Mouse (Mus musculus) neural tube, embryonic 14.5 days (tissue): ENCODE results near the gene Sept9. TPM values are rescaled to one million over a fixed set of nuclear protein-coding genes. Genes with fewer than 3 reads are reported as not detected.

Experiments
- ATAC-seq: fragments of 200-750 bp; cut with Nextera tagmentation; 2 replicates; pipeline ENCODE4 v1.8.0; 2017; ENCODE audit warnings: low read depth, mild to moderate bottlenecking, moderate TSS enrichment, moderate library complexity
- H3K27ac ChIP-seq: fragments of 300-500 bp; sonication (generic); 2 replicates; pipeline ENCODE4 v1.5.1; 2014; ENCODE audit warnings: low read depth, mild to moderate bottlenecking, control low read depth, low read length, moderate library complexity, mixed read lengths
- H3K27me3 ChIP-seq: fragments of 300-500 bp; sonication (generic); 2 replicates; pipeline ENCODE4 v1.6.1; 2014; ENCODE audit warnings: low read length; ENCODE audit not compliant: control insufficient read depth, insufficient read depth
- H3K36me3 ChIP-seq: fragments of 300-500 bp; sonication (generic); 2 replicates; pipeline ENCODE4 v1.6.1; 2014; ENCODE audit warnings: low read length, mixed read lengths; ENCODE audit not compliant: control insufficient read depth, insufficient read depth
- H3K4me1 ChIP-seq: fragments of 300-500 bp; sonication (generic); 2 replicates; pipeline ENCODE4 v1.6.1; 2014; ENCODE audit warnings: low read length; ENCODE audit not compliant: control insufficient read depth, insufficient read depth
- H3K4me2 ChIP-seq: fragments of 300-500 bp; sonication (generic); 2 replicates; pipeline ENCODE4 v1.6.1; 2014; ENCODE audit warnings: mild to moderate bottlenecking, low read depth, low read length, control low read depth
- H3K4me3 ChIP-seq: fragments of 300-500 bp; sonication (generic); 2 replicates; pipeline ENCODE4 v1.5.1; 2014; ENCODE audit warnings: low read depth, low read length, control low read depth, mixed read lengths
- H3K9ac ChIP-seq: fragments of 300-500 bp; sonication (generic); replicated peaks from 2 replicates; pipeline ENCODE4 v1.6.1; 2014; ENCODE audit warnings: low read depth, mild to moderate bottlenecking, control low read depth, low read length, mixed read lengths
- H3K9me3 ChIP-seq: fragments of 300-500 bp; sonication (generic); 2 replicates; pipeline ENCODE4 v1.6.1; 2016; ENCODE audit warnings: low read length; ENCODE audit not compliant: control insufficient read depth
- WGBS: fragments of 180-500 bp; shearing (Covaris S2); extraction: QIAGEN DNeasy Blood & Tissue Kit; methylation state at CpG from one replicate; pipeline ENCODE4 v1.1.7; 2014; 5-methylcytosine and 5-hydroxymethylcytosine counted together
- polyA plus RNA-seq: library from polyadenylated mRNA; unstranded; fragments of >200 nt; fragmentation: Nextera tagmentation; extraction: Ambion mirVana; gene quantifications from 2 replicates; pipeline ENCODE4 v1.2.1, GENCODE M21; 2014

The Sept9 gene
- polyA plus RNA-seq, 1 experiment from 2014 or later = 70.6 TPM

- ATAC-seq = no peak
- Histone ChIP-seq H3K27ac (no peak overlapping the region), H3K27me3 (no peaks in the 10 kb centered on the region), H3K36me3 (no peaks in the 10 kb centered on the region), H3K4me2 (no peak overlapping the region), H3K9ac (no peak overlapping the region), H3K9me3 (no peaks in the 10 kb centered on the region), H3K4me3 (no peak overlapping the region), H3K4me1 (peaks cover 11% of the 10 kb centered on the region; the same call in 1 of the 2 replicates)
- 96% methylated on average over 6 of the region's 6 CpGs for WGBS
These were observed 100.3 kb downstream of the Sept9 start for GRCm38 (mm10) chr11:117299741-117300140.

GRCm38 (mm10) chr11:117300809-117301208 lies 101.3 kb downstream of the Sept9 start:
- Histone ChIP-seq H3K36me3 (no peaks in the 10 kb centered on the region), H3K4me2 (no peak overlapping the region), H3K4me3 (no peak overlapping the region), H3K9ac (no peak overlapping the region), H3K27me3 (no peaks in the 10 kb centered on the region), H3K27ac (no peak overlapping the region), H3K9me3 (no peaks in the 10 kb centered on the region), H3K4me1 (peaks cover 5% of the 10 kb centered on the region; the same call in 1 of the 2 replicates)
- 81% methylated on average over 4 of the region's 4 CpGs for WGBS
- no peak for ATAC-seq

GRCm38 (mm10) chr11:117301716-117302115 lies 102.3 kb downstream of the Sept9 start:
- Histone ChIP-seq H3K9ac (no peak overlapping the region), H3K4me3 (no peak overlapping the region), H3K9me3 (no peaks in the 10 kb centered on the region), H3K4me1 (no peaks in the 10 kb centered on the region), H3K27ac (no peak overlapping the region), H3K27me3 (no peaks in the 10 kb centered on the region), H3K4me2 (no peak overlapping the region), H3K36me3 (no peaks in the 10 kb centered on the region)
- WGBS = 67% methylated on average over 6 of the region's 6 CpGs
- no peak for ATAC-seq

GRCm38 (mm10) chr11:117302371-117302770 lies 102.9 kb downstream of the Sept9 start:
- Histone ChIP-seq H3K9me3 (no peaks in the 10 kb centered on the region), H3K27ac (no peak overlapping the region), H3K36me3 (no peaks in the 10 kb centered on the region), H3K27me3 (no peaks in the 10 kb centered on the region), H3K9ac (no peak overlapping the region), H3K4me2 (no peak overlapping the region), H3K4me1 (no peaks in the 10 kb centered on the region), H3K4me3 (no peak overlapping the region)
- no peak for ATAC-seq
- 94% methylated on average over 5 of the region's 5 CpGs for WGBS

- H3K27ac ChIP-seq = no peak overlapping the region
- no peak overlapping the region for H3K4me2 ChIP-seq
- ATAC-seq = no peak
- no peak overlapping the region for H3K4me3 ChIP-seq
- H3K36me3 ChIP-seq = no peaks in the 10 kb centered on the region
- peaks cover 29% of the 10 kb centered on the region for H3K4me1 ChIP-seq
- no peaks in the 10 kb centered on the region for H3K9me3 ChIP-seq
- H3K9ac ChIP-seq = no peak overlapping the region
- no peaks in the 10 kb centered on the region for H3K27me3 ChIP-seq
- 85% methylated on average over 7 of the region's 7 CpGs for WGBS
These were observed 106.2 kb downstream of the Sept9 start for GRCm38 (mm10) chr11:117305509-117306188.

- Histone ChIP-seq H3K4me3 (no peak overlapping the region), H3K4me2 (no peak overlapping the region), H3K36me3 (no peaks in the 10 kb centered on the region), H3K27me3 (no peaks in the 10 kb centered on the region), H3K9me3 (no peaks in the 10 kb centered on the region), H3K4me1 (peaks cover 29% of the 10 kb centered on the region), H3K27ac (no peak overlapping the region), H3K9ac (no peak overlapping the region)
- WGBS = 74% methylated on average over 14 of the region's 14 CpGs
- ATAC-seq = no peak
These were observed 107.0 kb downstream of the Sept9 start for GRCm38 (mm10) chr11:117306311-117307088.

- ATAC-seq = no peak
- Histone ChIP-seq H3K36me3 (no peaks in the 10 kb centered on the region), H3K4me3 (no peak overlapping the region), H3K9ac (no peak overlapping the region), H3K4me2 (no peak overlapping the region), H3K27ac (0 out of 2 replicates have a peak overlapping the region, but pooled peaks have one; percentile 28), H3K4me1 (peaks cover 33% of the 10 kb centered on the region), H3K27me3 (no peaks in the 10 kb centered on the region), H3K9me3 (no peaks in the 10 kb centered on the region)
- WGBS = 35% methylated on average over 13 of the region's 13 CpGs
These were observed 108.7 kb downstream of the Sept9 start for GRCm38 (mm10) chr11:117307895-117308786.

- no peaks in the 10 kb centered on the region for H3K9me3 ChIP-seq
- no peaks in the 10 kb centered on the region for H3K27me3 ChIP-seq
- no peak for ATAC-seq
- H3K9ac ChIP-seq = no peak overlapping the region
- no peak overlapping the region for H3K4me2 ChIP-seq
- 72% methylated on average over 17 of the region's 17 CpGs for WGBS
- no peaks in the 10 kb centered on the region for H3K36me3 ChIP-seq
- no peak overlapping the region for H3K27ac ChIP-seq
- peaks cover 35% of the 10 kb centered on the region for H3K4me1 ChIP-seq
- H3K4me3 ChIP-seq = no peak overlapping the region
These were observed 109.9 kb downstream of the Sept9 start for GRCm38 (mm10) chr11:117309108-117309917.
